Mouse (Mus musculus) liver, adult 2 months (tissue): ENCODE results near the gene Cacna2d1. TPM values are rescaled to one million over a fixed set of nuclear protein-coding genes. Genes with fewer than 3 reads are reported as not detected.

ENCODE experiments used
- DNase-seq: peaks from one replicate; pipeline ENCODE4 v3.0.0-alpha.2; 2011; ENCODE audit warnings: low read depth, low spot score; ENCODE audit errors: extremely low read depth
- H3K27ac ChIP-seq: fragments of 200-500 bp; replicated peaks from 2 replicates; pipeline ENCODE4 v1.5.1; 2012; ENCODE audit warnings: low read depth, mild to moderate bottlenecking, control low read depth, inconsistent platforms, low read length; ENCODE audit not compliant: insufficient read depth
- H3K27me3 ChIP-seq: fragments of 200-500 bp; 2 replicates; pipeline ENCODE4 v1.6.1; 2012; ENCODE audit warnings: mild to moderate bottlenecking, moderate library complexity, low read length, inconsistent platforms; ENCODE audit not compliant: control insufficient read depth, insufficient read depth
- H3K36me3 ChIP-seq: fragments of 200-500 bp; 2 replicates; pipeline ENCODE4 v1.6.1; 2012; ENCODE audit warnings: low read length, inconsistent platforms; ENCODE audit not compliant: control insufficient read depth, insufficient read depth
- H3K4me1 ChIP-seq: fragments of 200-500 bp; 2 replicates; pipeline ENCODE4 v1.6.1; 2011; ENCODE audit warnings: low read length; ENCODE audit not compliant: control insufficient read depth, insufficient read depth
- H3K4me3 ChIP-seq: fragments of 200-500 bp; 2 replicates; pipeline ENCODE4 v1.5.1; 2011; ENCODE audit warnings: low read depth, mild to moderate bottlenecking, control low read depth, low read length, moderate library complexity; ENCODE audit not compliant: insufficient read depth
- H3K79me2 ChIP-seq: fragments of 200-500 bp; 2 replicates; pipeline ENCODE4 v1.6.1; 2012; ENCODE audit warnings: inconsistent platforms, mild to moderate bottlenecking, low read length, moderate library complexity; ENCODE audit not compliant: control insufficient read depth, insufficient read depth
- H3K9ac ChIP-seq: fragments of 200-500 bp; 2 replicates; pipeline ENCODE4 v1.6.1; 2012; ENCODE audit warnings: low read depth, mild to moderate bottlenecking, control low read depth, inconsistent platforms, low read length
- CTCF ChIP-seq: fragments of 200-500 bp; IDR thresholded peaks from 2 replicates; pipeline ENCODE4 v1.5.1; 2011; ENCODE audit warnings: low read depth, low read length, control low read depth
- POLR2A ChIP-seq: fragments of 200-500 bp; IDR thresholded peaks from 2 replicates; pipeline ENCODE4 v1.6.1; 2011; ENCODE audit warnings: low read length, control low read depth; ENCODE audit not compliant: insufficient read depth; ENCODE audit errors: extremely low read depth
- WGBS: fragments of 180-500 bp; shearing (Covaris S2); methylation state at CpG from one replicate; pipeline ENCODE4 v1.1.7; 2018; 5-methylcytosine and 5-hydroxymethylcytosine counted together
- polyA plus RNA-seq: library from polyadenylated mRNA; depleted of rRNA; stranded (reverse); fragments of >200 nt; gene quantifications from 2 replicates; pipeline ENCODE4 v1.2.3, GENCODE M21; 2012
- total RNA-seq: library from RNA; depleted of rRNA; stranded (reverse); fragments of >200 nt; gene quantifications from 2 replicates; pipeline ENCODE4 v1.2.3, GENCODE M21; 2014

Cacna2d1 gene
- total and polyA plus RNA-seq, 2 experiments, result 0.10 to 1.1 TPM

DNA sequence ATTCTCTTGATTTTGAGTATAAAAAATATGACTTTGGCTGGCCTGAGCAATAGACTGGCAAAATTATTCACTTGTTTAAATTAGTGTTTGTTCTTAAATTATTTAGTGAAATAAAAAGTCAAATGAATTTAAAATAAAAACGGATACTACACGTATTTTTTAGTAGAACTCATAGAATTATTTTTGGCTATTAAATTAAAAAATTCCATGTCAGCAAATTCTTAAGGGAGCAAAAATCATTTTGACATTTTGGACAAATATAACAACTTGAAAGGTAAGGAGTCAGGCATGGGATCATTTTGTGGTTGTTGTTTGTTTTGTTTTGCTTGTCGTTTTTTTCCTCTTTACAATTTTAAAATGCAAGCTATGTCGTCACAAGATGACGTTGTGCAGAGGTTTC, 346.7 kb downstream of the Cacna2d1 start:
- Histone ChIP-seq H3K27me3 (no peaks in the 10 kb centered on the region), H3K36me3 (no peaks in the 10 kb centered on the region), H3K4me1 (no peaks in the 10 kb centered on the region), H3K79me2 (no peaks in the 10 kb centered on the region), H3K4me3 (no peak overlapping the region), H3K9ac (no peak overlapping the region), H3K27ac (no peak overlapping the region)
- DNase-seq, result no peak
- 81% methylated on average over 5 of the region's 5 CpGs for WGBS
- no peak for TF ChIP-seq CTCF
- TF ChIP-seq POLR2A, result no peak

DNA sequence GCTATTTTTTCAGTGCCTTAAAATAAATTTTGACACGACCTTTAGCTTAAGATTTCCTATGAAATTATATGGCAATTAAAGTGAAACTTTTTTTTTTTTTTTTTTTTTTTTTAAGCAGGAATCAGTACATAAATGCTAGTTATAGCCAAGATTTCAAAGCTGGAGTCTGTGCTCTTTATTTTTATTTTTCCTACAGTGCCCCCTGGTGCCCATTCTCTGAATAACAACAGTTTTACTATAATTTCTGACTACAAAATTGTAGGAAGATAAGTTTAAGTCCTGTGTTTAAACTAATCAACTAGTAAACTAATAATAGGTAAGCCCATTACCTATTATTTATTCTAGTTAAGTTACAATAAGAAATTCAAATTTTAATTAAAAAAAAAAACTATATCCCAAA, 358.7 kb downstream of the Cacna2d1 start:
- H3K79me2 ChIP-seq, result no peaks in the 10 kb centered on the region
- H3K4me1 ChIP-seq, result no peaks in the 10 kb centered on the region
- DNase-seq, result no peak
- no peak overlapping the region for H3K27ac ChIP-seq
- WGBS, result 7% methylated on average over 1 of the region's 1 CpGs
- no peaks in the 10 kb centered on the region for H3K36me3 ChIP-seq
- H3K4me3 ChIP-seq, result no peak overlapping the region
- no peaks in the 10 kb centered on the region for H3K27me3 ChIP-seq
- H3K9ac ChIP-seq, result no peak overlapping the region
- TF ChIP-seq POLR2A (no peak), CTCF (peak; percentile 15; the same call in 1 of the 2 replicates)

DNA sequence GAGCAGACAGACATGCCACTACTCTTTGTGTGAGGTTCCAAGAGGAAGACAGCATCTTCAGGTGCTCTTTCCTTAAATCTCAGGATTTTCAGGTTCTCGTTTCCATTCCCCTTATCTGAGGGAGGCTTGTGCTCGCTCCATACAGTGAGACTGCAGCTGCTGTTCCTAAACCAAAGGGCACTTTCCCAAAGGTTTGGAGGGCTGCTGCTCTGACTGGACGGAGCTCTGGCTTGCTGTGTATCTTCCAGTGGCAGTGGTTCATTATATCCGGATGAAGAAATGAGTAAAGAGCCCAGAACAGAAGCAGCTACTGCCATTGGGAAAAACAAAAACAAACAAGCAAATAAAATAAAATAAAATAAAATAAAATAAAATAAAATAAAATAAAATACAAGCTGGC, 359.3 kb downstream of the Cacna2d1 start:
- 48% methylated on average over 4 of the region's 4 CpGs for WGBS
- no peaks in the 10 kb centered on the region for H3K27me3 ChIP-seq
- no peaks in the 10 kb centered on the region for H3K4me1 ChIP-seq

DNA sequence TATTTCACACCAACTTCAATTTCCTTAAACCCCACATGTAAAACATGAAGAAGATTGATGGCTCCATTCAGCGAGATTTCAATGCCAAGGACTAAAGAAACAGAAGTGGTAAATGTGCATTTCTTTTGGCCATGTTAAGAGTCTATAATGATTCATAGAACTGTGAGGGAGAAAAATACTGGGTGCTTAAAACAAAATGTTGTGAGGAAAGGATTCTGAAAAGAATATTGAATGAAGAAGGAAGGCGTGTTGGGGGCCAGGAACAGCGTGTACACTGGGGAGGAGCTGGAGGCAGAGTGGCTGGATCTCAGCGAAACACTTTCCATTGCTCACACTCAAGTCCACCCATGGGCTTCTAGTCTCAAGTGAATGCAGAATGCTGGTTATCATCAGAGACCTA, 360.2 kb downstream of the Cacna2d1 start:
- no peak for DNase-seq
- WGBS, result 74% methylated on average over 4 of the region's 4 CpGs
- H3K4me1 ChIP-seq, result no peaks in the 10 kb centered on the region
- H3K4me3 ChIP-seq, result no peak overlapping the region
- TF ChIP-seq CTCF, result no peak
- TF ChIP-seq POLR2A, result no peak
- H3K27ac ChIP-seq, result no peak overlapping the region
- no peaks in the 10 kb centered on the region for H3K79me2 ChIP-seq
- no peak overlapping the region for H3K9ac ChIP-seq
- H3K36me3 ChIP-seq, result no peaks in the 10 kb centered on the region
- H3K27me3 ChIP-seq, result no peaks in the 10 kb centered on the region

More for the DNA sequence above, 359.3 kb downstream of the Cacna2d1 start:
- H3K79me2 ChIP-seq, result no peaks in the 10 kb centered on the region
- H3K4me3 ChIP-seq, result no peak overlapping the region
- no peak overlapping the region for H3K27ac ChIP-seq
- no peak overlapping the region for H3K9ac ChIP-seq
- TF ChIP-seq CTCF (no peak), POLR2A (no peak)
- no peaks in the 10 kb centered on the region for H3K36me3 ChIP-seq
- no peak for DNase-seq

DNA sequence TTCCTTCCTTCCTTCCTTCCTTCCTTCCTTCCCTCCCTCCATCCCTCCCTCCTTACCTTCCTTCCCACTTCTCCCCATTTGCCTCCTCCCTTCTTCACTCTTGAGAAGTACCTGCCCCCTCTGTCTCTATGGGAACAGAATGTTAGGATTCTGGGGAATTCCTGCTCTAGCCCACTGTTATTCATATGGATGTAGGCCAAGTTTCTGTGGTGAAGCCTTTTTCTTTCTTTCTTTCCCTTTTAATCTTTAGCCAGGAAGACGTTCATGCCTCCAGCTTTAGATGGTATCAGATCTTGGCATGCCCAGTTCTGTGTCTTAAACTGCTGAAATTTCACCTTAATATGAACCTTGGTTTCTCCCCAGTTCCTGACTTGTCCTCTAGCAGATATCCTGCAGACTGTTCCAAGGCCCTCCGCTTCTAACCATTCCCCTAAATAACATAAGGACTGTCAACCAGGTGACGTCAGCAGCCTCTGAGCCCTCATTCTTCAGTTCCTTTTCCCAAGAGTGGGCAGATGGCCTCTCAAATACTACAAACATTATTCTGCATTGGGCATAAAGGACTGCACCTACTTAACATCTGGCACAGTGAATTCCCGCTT, 362.8 kb downstream of the Cacna2d1 start:
- TF ChIP-seq POLR2A, result no peak
- TF ChIP-seq CTCF, result no peak
- Histone ChIP-seq H3K79me2 (no peaks in the 10 kb centered on the region), H3K4me3 (no peak overlapping the region), H3K9ac (no peak overlapping the region), H3K4me1 (no peaks in the 10 kb centered on the region), H3K36me3 (no peaks in the 10 kb centered on the region), H3K27ac (no peak overlapping the region), H3K27me3 (no peaks in the 10 kb centered on the region)
- DNase-seq, result no peak
- 74% methylated on average over 4 of the region's 4 CpGs for WGBS

DNA sequence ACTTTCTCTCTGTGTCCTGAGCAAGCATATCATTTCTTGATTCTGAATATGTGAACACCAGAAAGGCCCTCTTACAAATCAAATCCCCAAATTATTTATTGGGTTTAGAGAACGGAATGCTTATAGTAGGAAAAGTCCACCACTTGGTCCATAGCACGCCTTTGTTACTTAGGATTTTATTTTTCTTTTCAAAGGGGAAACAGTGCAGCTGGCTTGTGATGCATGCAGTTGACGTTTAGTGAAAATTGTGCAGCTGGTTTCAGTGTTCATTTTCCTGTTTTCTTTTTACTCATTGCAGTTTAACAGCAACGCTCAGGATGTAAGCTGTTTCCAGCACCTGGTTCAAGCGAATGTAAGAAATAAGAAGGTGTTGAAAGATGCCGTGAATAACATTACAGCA, 365.1 kb downstream of the Cacna2d1 start:
- Histone ChIP-seq H3K27me3 (no peaks in the 10 kb centered on the region), H3K9ac (no peak overlapping the region), H3K4me1 (no peaks in the 10 kb centered on the region), H3K27ac (no peak overlapping the region), H3K79me2 (no peaks in the 10 kb centered on the region), H3K36me3 (no peaks in the 10 kb centered on the region), H3K4me3 (no peak overlapping the region)
- WGBS, result 84% methylated on average over 6 of the region's 6 CpGs
- no peak for TF ChIP-seq POLR2A
- DNase-seq, result no peak
